Mouse (Mus musculus): ENCODE results near the gene Peak1. TPM values are rescaled to one million over a fixed set of nuclear protein-coding genes. Genes with fewer than 3 reads are reported as not detected.
A peak's percentile ranks its signal among the peaks of the same experiment; 100 is the strongest.

Gene Peak1
- polyA plus RNA-seq, 1 experiment from 2014 or later: 14.3 TPM

DNA sequence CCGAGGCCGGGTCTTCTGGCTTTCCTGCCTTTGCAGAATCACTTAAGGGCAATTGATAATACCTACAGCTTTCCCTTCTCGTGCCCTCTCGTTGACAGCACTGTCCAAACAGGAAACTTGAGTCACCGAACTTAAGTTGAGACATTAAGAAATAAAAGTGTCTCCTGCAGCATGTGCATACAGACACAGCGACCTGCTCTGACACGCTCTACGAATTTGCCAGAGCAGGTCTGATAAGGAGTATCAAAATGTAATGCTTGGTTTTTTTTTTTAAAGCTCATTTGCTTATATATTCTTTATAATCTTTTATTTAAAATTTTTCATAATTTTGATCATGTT, 152.9 kb downstream of the Peak1 start:
- Histone ChIP-seq H3K9me3 (replicated peaks) (peaks cover 5% of the 10 kb centered on the region), H3K27ac (peak overlapping the region; percentile 23; the same call in 1 of the 2 replicates), H3K36me3 (no peaks in the 10 kb centered on the region), H3K4me3 (no peak overlapping the region), H3K9ac (no peak overlapping the region), H3K4me2 (peak overlapping the region; percentile 12; the same call in 1 of the 2 replicates), H3K4me1 (replicated peaks) (peaks cover 35% of the 10 kb centered on the region), H3K27me3 (no peaks in the 10 kb centered on the region)
- WGBS: 20% methylated on average over 8 of the region's 8 CpGs
- no peak for ATAC-seq (replicated peaks; ENCODE audit: insufficient number of reproducible peaks, insufficient read depth, low FRiP score, low read depth)

DNA sequence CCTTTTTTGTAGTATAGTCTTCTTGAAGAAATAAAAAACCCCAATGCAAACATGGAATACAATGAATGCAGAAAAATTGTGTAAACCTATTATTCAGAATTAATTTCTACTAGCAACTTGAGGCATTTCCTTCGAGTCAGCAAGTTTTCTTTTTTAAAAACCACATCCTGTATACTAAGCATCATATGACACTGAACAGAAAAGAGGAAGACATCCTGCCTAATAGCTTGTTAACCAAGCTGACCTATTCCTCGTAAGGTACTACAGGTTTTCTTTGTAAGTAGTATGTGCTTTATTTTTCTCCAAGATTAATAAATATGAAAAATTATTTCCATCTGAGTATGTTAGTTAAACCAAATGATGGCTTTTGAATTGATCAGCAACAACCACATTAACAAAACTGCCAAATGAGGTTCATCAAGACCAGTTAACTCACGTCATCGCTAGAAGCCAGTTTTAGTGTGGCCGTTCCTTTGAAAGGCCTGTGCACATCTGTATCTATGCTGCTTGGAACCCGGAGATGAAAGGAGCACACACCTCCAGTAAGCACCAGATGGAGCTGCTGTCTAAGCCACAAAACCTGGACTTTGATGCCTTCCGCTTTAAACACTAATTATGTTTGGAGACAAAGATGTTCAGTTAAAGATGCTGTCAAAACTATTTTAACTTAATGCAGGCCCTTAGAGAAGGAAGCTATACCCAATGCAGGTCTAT, 153.4 kb downstream of the Peak1 start:
- peak overlapping the region; percentile 23; the same call in 1 of the 2 replicates for H3K27ac ChIP-seq
- no peaks in the 10 kb centered on the region for H3K36me3 ChIP-seq
- no peak overlapping the region for H3K9ac ChIP-seq
- peaks cover 5% of the 10 kb centered on the region for H3K9me3 ChIP-seq (replicated peaks)
- WGBS: 42% methylated on average over 7 of the region's 7 CpGs
- no peak for ATAC-seq (replicated peaks; ENCODE audit: insufficient number of reproducible peaks, insufficient read depth, low FRiP score, low read depth)
- peaks cover 39% of the 10 kb centered on the region for H3K4me1 ChIP-seq (replicated peaks)
- H3K4me3 ChIP-seq: no peak overlapping the region
- no peaks in the 10 kb centered on the region for H3K27me3 ChIP-seq
- peak overlapping the region; percentile 12; the same call in 1 of the 2 replicates for H3K4me2 ChIP-seq

DNA sequence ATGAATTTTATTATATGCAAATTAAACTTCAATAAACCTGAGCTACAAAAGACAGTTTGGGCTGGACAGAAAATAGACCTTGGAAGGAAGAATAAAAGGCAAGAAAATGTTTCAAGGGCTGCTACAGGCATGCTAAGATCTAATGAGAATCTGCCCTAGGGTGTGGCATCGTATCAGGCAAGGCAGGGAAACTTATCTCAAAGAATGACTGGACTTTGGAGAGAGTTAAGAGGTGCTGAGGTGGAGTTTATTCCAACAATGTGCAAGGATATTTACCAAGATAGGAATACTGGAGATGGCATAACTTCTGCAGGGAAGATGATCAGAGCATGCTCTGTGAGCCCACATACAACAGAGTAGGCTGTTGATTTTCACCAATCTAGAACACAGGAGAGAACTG, 154.8 kb downstream of the Peak1 start:
- Histone ChIP-seq H3K27ac (0 out of 2 replicates have a peak overlapping the region, but pooled peaks have one; percentile 13), H3K4me3 (no peak overlapping the region), H3K27me3 (no peaks in the 10 kb centered on the region), H3K4me1 (replicated peaks) (peaks cover 45% of the 10 kb centered on the region), H3K4me2 (no peak overlapping the region), H3K9me3 (replicated peaks) (peaks cover 5% of the 10 kb centered on the region), H3K9ac (no peak overlapping the region), H3K36me3 (peaks cover 6% of the 10 kb centered on the region; the same call in 1 of the 2 replicates)
- no peak for ATAC-seq (replicated peaks; ENCODE audit: insufficient number of reproducible peaks, insufficient read depth, low FRiP score, low read depth)
- WGBS: 33% methylated on average over 1 of the region's 1 CpGs

DNA sequence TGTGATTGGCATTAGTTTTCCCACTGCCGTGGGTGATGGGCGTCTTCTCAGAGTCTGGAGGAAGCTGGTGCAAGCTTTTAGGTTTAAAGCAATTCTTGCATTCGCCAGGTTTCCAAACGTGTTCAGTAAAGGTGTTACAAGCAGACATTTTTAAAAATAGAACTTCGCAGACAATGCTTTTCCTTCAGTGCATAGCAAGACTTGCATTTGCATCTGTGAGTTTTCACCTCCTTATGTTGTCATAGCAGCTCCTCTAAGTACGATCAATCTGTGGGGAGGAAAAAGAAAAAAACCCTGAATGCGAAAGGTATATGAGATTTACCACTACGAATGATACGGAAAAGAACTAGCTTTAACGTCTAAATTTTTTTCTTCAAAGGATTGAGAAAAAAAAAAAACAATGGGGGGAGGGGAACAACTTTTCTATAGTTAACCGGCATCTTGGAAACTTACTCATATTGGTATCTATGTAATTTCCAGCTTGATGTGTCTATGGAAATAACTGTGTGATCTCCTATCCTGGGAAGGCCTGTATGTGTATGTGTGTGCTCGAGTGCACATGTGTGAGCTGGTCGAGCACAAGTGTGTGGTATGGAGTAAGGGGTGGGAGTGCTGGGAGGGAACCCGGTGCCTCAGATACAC, 157.3 kb downstream of the Peak1 start:
- Histone ChIP-seq H3K9ac (no peak overlapping the region), H3K9me3 (replicated peaks) (peaks cover 5% of the 10 kb centered on the region), H3K27me3 (no peaks in the 10 kb centered on the region), H3K4me3 (no peak overlapping the region), H3K27ac (no peak overlapping the region), H3K36me3 (peaks cover 6% of the 10 kb centered on the region; the same call in 1 of the 2 replicates), H3K4me1 (replicated peaks) (peaks cover 35% of the 10 kb centered on the region), H3K4me2 (no peak overlapping the region)
- 77% methylated on average over 14 of the region's 14 CpGs for WGBS
- ATAC-seq (replicated peaks; ENCODE audit: insufficient number of reproducible peaks, insufficient read depth, low FRiP score, low read depth): no peak

DNA sequence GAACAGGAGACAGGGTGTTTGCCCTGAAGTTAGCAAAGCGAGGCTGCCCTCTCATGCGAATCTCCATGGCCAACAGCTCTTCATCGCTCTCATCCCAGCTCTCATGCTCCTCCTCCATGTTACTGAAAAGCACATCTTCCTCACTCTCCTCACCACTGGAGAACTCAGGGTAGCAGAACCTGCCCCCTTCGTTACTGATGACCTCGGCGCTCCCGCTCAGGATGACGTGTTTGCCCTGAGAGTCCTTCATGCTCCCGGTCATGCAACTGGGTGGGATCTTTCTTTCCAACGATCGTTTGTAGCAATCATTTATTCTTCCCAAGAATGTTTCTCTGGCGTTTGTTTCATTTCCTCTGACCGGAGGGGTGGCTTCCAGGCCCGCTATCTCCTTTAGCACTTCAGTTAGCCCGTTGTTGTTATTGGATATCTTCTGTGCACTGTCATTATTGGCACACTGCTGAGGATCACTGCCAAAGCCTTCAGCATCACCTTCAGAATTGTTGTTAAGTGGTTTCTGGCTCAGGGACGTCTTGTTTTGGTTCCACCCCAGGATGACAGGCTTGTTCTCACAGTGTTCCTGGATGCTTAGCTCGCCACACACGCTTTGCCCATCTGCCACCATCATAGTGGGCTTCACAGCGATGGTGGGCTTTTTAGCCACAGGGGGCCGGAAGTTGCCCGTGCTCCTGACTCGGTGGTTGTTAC, 157.9 kb downstream of the Peak1 start:
- no peaks in the 10 kb centered on the region for H3K27me3 ChIP-seq
- ATAC-seq (replicated peaks; ENCODE audit: insufficient number of reproducible peaks, insufficient read depth, low FRiP score, low read depth): peak; percentile 62
- peaks cover 5% of the 10 kb centered on the region for H3K9me3 ChIP-seq (replicated peaks)
- peaks cover 32% of the 10 kb centered on the region for H3K4me1 ChIP-seq (replicated peaks)
- no peak overlapping the region for H3K9ac ChIP-seq
- WGBS: 44% methylated on average over 22 of the region's 22 CpGs
- H3K4me2 ChIP-seq: peak overlapping the region; percentile 23
- no peak overlapping the region for H3K4me3 ChIP-seq
- H3K36me3 ChIP-seq: peaks cover 6% of the 10 kb centered on the region; the same call in 1 of the 2 replicates
- H3K27ac ChIP-seq: peak overlapping the region; percentile 59

DNA sequence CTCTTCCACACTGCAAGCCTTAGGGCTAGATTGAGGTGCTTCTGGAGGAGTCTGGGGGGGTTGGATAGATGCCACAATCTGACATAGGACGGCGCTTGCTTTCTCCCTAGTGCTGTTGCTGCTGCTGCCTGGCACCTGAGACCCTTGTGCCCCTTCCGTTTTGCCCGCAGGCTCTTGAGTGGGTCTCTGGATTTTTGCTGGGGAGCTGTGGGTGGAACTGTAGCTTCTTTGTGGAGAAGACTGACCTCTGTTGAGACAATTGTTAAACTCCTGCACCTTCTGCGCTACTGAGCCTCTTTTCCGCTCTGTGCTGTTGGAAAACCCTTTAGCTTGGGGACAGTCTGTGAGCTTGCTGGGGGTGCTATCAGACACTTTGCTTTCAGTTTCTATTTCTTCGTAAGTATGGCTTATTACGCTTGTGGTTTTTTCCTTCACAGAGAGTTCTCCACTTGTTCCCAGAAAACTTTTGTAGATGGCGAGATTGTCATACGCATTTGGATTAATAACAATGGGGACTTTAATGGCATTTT, 159.5 kb downstream of the Peak1 start:
- peaks cover 5% of the 10 kb centered on the region for H3K9me3 ChIP-seq (replicated peaks)
- H3K4me2 ChIP-seq: no peak overlapping the region
- no peak overlapping the region for H3K27ac ChIP-seq
- H3K27me3 ChIP-seq: no peaks in the 10 kb centered on the region
- H3K4me3 ChIP-seq: no peak overlapping the region
- H3K36me3 ChIP-seq: peaks cover 6% of the 10 kb centered on the region; the same call in 1 of the 2 replicates
- WGBS: 89% methylated on average over 10 of the region's 10 CpGs
- peaks cover 27% of the 10 kb centered on the region for H3K4me1 ChIP-seq (replicated peaks)
- no peak for ATAC-seq (replicated peaks; ENCODE audit: insufficient number of reproducible peaks, insufficient read depth, low FRiP score, low read depth)
- no peak overlapping the region for H3K9ac ChIP-seq

DNA sequence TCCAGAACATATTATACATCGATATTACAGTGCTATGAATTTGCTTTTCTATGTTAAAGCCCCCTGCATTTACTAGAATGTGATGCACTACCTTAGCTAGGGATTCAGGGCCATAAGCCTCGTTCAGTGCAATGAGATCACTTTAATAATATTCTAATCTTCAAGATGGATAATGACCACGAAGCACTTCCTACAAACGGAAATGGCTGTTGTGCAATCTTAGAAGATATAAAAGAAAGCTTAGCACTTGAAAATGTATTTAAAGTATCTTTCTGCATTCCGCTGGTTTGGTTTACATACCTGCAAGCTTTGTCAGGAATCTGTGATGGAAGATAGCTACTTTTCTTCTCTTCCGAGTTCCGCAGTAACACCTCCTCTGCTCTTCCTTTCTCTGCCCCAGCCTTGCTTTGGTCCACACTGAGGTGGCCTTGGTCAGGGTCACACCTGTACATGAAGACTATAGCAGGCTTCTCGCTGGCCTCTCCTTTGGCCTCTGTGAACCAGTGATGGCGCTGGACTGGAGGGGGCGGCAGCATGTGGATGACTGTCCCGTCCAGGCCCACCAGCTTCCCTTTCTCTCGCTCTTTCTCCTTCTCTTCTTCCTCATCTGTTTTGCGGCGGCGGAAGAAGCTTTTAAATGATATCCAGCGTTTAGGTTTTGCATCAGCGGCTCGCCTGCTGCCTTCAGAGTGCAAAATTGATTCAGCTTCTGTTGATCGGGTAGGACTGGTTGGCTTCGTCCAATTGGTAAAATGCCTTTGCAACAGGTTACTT, 160.5 kb downstream of the Peak1 start:
- WGBS: 88% methylated on average over 20 of the region's 20 CpGs

DNA sequence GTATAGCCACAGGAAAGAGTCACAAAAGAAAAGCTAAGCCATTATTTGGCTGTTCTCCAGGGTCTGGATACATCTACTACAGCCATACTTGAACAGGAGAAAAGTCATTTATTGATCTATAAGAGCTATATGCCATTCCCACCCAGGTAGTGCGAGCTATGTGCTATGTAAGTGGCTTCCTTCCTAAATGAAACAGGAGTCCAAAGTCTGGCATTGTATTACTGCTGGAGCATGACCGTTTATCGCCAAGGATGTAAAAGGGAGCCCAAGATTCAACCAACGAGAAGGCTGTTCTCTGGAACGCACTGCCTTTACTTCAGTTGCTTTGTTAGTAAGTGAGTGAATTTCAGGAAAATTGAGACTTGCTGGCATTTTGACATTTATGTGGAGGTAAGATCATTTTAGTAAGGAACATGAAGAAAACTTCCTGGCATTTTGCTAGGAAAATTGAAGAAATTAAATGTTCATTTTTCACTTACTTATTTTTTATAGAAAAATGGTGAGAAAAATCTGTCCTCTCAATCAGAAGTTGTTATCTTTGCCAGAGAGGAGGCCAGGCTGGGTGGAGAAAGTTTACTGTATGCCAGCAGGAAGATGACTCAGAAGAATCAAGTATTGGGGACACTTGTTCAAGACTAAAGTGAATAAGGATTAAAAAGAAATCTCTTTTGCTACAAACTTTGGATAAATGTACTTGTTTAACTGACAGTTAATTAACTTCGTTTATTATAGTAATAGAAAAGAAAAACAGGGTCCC, 162.0 kb downstream of the Peak1 start:
- Histone ChIP-seq H3K27ac (no peak overlapping the region), H3K4me1 (replicated peaks) (peaks cover 22% of the 10 kb centered on the region), H3K27me3 (no peaks in the 10 kb centered on the region), H3K9ac (no peak overlapping the region), H3K9me3 (replicated peaks) (peaks cover 5% of the 10 kb centered on the region), H3K4me3 (no peak overlapping the region), H3K36me3 (peaks cover 6% of the 10 kb centered on the region; the same call in 1 of the 2 replicates), H3K4me2 (no peak overlapping the region)
- 85% methylated on average over 6 of the region's 6 CpGs for WGBS
- no peak for ATAC-seq (replicated peaks; ENCODE audit: insufficient number of reproducible peaks, insufficient read depth, low FRiP score, low read depth)

More for the DNA sequence above, 160.5 kb downstream of the Peak1 start:
- peaks cover 26% of the 10 kb centered on the region for H3K4me1 ChIP-seq (replicated peaks)
- H3K4me3 ChIP-seq: no peak overlapping the region
- no peak for ATAC-seq (replicated peaks; ENCODE audit: insufficient number of reproducible peaks, insufficient read depth, low FRiP score, low read depth)
- H3K4me2 ChIP-seq: no peak overlapping the region
- no peaks in the 10 kb centered on the region for H3K27me3 ChIP-seq
- H3K9me3 ChIP-seq (replicated peaks): peaks cover 5% of the 10 kb centered on the region
- H3K9ac ChIP-seq: no peak overlapping the region
- H3K27ac ChIP-seq: no peak overlapping the region
- peaks cover 6% of the 10 kb centered on the region; the same call in 1 of the 2 replicates for H3K36me3 ChIP-seq

DNA sequence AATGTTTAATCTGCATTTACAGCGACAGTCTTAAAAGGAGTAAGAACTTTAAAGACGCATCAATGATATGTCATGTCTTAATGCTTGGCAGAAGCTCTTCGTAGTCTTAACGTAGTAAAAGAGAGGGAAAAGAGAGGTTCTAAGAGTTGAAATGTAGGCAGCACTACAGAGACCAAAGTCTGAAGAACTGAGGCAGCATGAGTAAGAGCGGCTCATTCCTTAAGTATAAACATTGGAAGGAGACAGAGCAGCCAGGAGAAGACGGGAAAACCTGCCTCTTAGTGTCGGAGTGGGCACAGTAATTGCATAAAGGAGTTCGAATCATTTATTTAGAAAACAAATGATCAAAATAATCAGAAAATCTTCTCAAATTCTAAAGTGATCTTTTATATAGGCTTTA, 173.5 kb downstream of the Peak1 start:
- Histone ChIP-seq H3K4me1 (replicated peaks) (peaks cover 17% of the 10 kb centered on the region), H3K27ac (no peak overlapping the region), H3K4me3 (no peak overlapping the region), H3K36me3 (peaks cover 10% of the 10 kb centered on the region; the same call in 1 of the 2 replicates), H3K27me3 (no peaks in the 10 kb centered on the region), H3K9me3 (replicated peaks) (no peaks in the 10 kb centered on the region), H3K4me2 (no peak overlapping the region), H3K9ac (no peak overlapping the region)
- WGBS: 79% methylated on average over 8 of the region's 8 CpGs
- ATAC-seq (replicated peaks; ENCODE audit: insufficient number of reproducible peaks, insufficient read depth, low FRiP score, low read depth): no peak

DNA sequence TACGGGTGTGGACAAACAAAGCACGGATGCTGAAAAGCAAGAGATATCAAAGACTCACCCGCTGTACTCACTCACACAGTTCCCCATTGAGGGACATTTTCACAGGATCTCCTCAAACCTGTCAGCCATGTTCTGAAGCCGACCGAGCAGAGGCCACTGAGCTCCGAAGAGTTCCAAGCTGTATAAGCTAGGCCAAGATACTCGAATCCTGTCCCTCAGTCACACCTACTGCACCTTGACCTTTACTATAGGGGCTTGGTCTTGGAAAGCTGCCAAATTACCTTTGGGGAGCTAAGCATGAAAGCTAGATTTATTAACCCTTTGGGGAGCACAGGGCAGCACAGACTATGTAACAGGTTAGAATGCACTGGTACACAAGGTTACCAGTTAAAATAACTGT, 174.0 kb downstream of the Peak1 start:
- Histone ChIP-seq H3K27ac (no peak overlapping the region), H3K4me2 (no peak overlapping the region), H3K4me3 (no peak overlapping the region), H3K9me3 (replicated peaks) (no peaks in the 10 kb centered on the region), H3K9ac (no peak overlapping the region), H3K4me1 (replicated peaks) (peaks cover 17% of the 10 kb centered on the region), H3K27me3 (no peaks in the 10 kb centered on the region), H3K36me3 (peaks cover 10% of the 10 kb centered on the region; the same call in 1 of the 2 replicates)
- WGBS: 73% methylated on average over 7 of the region's 7 CpGs
- ATAC-seq (replicated peaks; ENCODE audit: insufficient number of reproducible peaks, insufficient read depth, low FRiP score, low read depth): no peak

All from heart, embryonic 15.5 days (tissue).